Mouse (Mus musculus) brain, embryonic 14.5 days (tissue): ENCODE results near the gene Chic1. TPM values are rescaled to one million over a fixed set of nuclear protein-coding genes. Genes with fewer than 3 reads are reported as not detected.

ENCODE experiments used
- DNase-seq: peaks from one replicate; pipeline ENCODE4 v3.0.0-alpha.2; 2011; ENCODE audit warnings: low read depth
- CTCF ChIP-seq: fragments of 200-500 bp; IDR thresholded peaks from 2 replicates; pipeline ENCODE4 v1.5.1; 2012; ENCODE audit warnings: inconsistent platforms, mild to moderate bottlenecking, moderate library complexity, borderline replicate concordance; ENCODE audit not compliant: insufficient read depth, insufficient read length; ENCODE audit errors: extremely low read depth
- POLR2A ChIP-seq: fragments of 200-500 bp; IDR thresholded peaks from 2 replicates; pipeline ENCODE4 v1.6.1; 2012; ENCODE audit warnings: mild to moderate bottlenecking, inconsistent platforms, borderline replicate concordance; ENCODE audit not compliant: poor library complexity, insufficient read depth, insufficient read length, severe bottlenecking; ENCODE audit errors: extremely low read depth
- polyA plus RNA-seq: library from polyadenylated mRNA; depleted of rRNA; stranded (reverse); fragments of >200 nt; gene quantifications from 2 replicates; pipeline ENCODE4 v1.2.3, GENCODE M21; 2012; rRNA removed

Gene Chic1
- polyA plus RNA-seq = 7.0 and 8.7 TPM in 2 replicates

DNA sequence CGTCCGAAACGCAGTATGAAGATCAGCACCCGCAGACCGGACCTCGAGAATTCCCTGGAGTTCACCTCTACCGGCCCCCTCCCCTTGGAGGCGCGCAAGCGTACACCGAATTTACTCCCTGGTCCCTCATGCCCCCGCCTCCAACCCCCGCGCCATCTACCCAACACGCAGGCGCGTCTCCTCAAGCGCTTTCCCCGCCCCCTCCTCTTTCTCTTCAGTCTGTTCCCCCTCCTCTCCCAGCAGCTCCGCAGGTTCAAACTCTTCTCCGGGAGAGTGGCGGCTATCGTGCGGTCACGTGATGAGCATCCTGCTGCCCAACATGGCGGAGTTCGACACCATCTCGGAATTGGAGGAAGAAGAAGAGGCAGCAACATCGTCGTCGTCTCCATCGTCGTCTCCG, at the start of gene Chic1:
Chic1 (plus strand) TSS at position 190 of the 400 bp plus-strand sequence.
- DNase-seq = peak; percentile 97
- no peak for TF ChIP-seq CTCF
- no peak for TF ChIP-seq POLR2A

DNA sequence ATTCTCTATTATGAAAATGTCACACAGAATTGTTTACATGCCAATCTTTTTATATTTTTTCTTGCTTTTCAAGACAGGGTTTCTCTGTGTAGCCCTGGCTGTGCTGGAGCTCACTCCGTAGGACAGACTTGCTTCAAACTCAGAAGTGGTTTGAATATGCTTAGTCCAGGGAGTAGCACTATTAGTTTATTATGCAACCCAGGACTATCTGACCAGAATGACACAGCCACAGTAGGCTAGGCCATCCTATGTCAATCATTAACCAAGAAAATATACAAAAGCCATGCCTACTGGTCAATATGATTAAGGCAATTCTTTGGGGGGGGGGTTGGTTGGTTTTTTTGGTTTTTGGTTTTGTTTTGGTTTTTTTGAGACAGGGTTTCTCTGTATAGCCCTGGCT, 48.0 kb upstream of the Chic1 start:
- no peak for TF ChIP-seq CTCF
- no peak for TF ChIP-seq POLR2A
- DNase-seq = no peak

DNA sequence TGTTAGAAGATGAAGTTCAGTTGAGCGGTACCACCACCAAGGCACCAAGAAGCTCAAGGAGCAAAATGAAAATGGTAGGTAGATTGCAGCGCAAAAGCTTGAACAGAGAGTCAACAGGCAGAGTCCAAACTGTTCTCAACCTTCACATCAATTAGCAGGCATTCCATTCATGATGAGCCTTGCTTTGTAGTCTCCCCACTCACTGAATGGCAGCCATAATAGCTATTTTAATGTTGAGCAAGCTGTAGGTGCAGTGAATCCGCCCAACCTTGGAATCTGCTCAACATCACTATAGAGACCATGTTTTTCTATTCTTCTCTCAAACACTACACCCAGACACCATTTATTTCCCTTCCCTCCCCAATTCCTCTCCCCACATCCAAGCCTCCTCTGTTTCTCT, 44.6 kb upstream of the Chic1 start:
- DNase-seq = no peak
- no peak for TF ChIP-seq POLR2A
- no peak for TF ChIP-seq CTCF

DNA sequence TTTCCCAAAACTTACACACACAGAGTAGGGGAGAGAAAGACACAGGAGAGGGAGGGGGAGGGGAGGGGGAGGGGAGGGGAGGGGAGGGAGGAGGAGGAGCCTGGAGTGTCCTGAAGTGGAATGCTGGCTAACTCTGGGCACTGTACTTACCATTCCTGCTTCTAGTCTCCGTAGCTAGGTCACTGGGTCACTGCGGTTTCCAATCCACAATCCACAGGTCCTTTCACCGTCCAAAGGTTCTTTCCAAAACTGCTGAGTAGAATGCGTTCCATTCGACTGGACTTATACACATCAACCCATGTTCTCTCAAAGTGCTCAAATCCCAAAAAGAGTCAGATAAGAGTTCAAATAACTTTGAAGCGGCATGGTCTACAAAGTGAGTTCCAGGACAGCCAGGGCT, 42.1 kb upstream of the Chic1 start:
- DNase-seq = no peak
- no peak for TF ChIP-seq POLR2A
- TF ChIP-seq CTCF = no peak

DNA sequence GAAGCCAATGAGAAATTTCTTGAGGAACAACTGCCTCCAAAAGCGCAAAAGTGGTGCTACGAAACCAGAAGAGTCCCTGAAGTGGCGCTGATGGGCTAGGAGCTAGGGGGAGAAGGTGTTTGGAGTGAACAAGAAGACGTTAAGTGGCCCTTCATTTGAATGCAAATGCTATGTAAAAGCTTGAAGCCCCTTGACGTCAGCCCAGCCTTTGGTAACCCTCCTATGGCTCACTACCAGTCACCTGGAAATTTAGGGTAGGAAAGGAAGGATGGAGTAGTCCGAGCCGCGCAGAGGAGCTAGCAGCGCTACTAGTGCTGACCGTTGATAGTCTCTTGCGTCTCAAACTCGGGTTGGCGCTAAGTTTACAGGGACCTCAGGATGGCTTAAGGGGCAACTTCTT, 35.1 kb upstream of the Chic1 start, which contains the start of gene Cdx4:
Cdx4 (plus strand) TSS at position 253 of the 400 bp plus-strand sequence.
- TF ChIP-seq POLR2A (no peak), CTCF (no peak)
- DNase-seq = no peak

DNA sequence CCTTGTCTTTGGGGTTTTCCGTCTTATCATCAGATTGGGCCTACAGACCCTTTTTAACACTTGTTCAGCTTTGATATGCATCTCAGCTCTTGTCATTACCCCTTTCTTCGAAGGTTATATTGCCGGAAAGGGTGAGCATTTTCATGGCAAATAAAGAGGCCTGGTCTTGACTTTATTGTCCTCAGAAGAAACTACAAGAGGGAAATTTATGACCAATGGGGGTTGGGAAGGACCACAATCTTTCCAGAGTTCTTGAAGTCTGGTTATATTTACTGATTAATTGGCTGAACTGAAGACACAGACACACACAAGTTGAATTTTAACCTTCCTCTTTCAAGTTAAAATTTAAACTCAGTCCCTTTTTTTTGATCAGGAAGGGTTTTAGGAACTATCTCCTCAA, 30.4 kb upstream of the Chic1 start:
- no peak for TF ChIP-seq POLR2A
- TF ChIP-seq CTCF = no peak
- no peak for DNase-seq

DNA sequence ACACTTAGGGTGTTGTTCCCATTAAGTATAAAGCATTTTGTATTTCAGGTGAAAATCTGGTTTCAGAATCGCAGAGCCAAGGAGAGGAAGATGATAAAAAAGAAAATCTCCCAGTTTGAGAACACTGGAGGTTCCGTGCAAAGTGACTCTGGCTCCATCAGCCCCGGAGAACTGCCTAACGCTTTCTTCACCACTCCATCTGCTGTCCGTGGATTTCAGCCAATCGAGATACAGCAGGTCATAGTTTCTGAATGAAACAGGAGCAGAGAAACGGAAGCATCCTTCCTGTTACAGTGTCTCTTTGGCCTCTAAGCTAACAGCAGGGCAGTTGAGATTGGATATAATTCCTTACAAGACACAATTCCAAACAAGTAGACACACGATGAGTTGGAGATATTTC, 26.9 kb upstream of the Chic1 start:
- TF ChIP-seq POLR2A (no peak), CTCF (no peak)
- no peak for DNase-seq

DNA sequence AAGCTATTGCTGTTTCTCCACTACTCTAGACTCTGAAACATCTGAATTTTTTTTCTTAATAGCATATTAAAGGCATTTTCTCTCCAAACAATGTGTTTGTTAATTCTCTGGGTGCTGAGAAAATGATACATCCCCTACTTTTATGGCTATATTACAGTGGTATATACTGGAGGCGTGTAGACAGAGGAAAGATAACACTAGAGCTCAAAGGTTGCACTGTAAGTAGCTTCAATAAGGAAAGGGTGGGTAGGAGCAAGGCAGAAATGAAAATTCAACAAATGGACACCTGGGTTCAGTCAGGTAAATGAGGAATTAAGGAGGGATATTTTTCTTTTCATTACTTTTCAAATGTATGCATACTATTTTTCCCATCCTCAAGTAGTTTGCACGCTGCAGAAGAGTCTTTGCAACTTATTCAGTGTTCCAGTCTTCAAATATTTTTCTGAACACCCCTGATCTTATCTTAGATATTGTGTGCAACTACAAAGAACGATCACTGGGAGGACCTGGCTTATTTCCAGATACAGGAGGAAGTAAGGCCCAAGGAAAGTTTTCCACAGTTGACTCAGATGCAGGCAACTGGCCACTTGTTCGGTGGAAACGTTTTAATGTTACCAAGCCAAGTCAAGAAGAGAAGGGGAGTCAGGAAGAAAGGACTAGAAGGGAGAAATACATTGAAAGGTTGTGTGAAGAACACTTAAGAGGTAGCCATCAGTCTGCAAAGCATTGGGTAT, 25.0 kb upstream of the Chic1 start:
- TF ChIP-seq POLR2A = no peak
- TF ChIP-seq CTCF = no peak
- DNase-seq = no peak

DNA sequence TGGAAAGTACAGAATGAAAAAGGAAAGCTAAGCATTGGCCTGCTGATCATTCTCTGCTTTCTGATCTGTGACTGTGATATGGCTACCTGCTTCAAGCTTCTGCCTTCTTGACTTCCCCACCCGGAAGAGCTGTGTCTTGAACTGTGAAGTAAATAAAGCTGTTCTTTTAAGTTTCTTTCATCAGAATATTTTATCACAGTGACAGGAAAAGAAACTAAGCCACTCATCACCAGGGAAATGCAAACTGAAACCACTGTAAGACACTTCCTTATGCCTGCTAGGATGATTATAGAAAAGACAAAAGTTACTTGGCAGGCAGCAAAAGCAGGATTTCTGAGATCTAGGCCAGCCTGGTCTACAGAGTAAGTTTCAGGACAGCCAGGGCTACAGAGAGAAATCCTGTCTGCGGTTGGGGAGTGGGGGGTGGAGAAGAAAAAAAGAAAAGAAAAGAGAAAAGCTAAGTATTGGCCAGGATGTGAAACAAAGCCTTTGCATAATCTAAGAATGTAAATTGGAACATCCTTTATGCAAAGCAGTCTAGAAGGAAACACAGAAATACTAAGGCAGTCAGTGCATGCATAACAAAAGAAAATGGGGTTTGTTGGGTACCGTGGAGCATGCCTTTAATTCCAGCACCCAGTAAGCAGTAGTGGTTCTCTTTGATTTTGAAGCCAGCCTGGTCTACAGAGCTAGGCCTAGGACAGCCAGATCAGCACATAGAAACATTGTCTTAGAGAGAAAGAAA, 14.7 kb upstream of the Chic1 start:
- no peak for TF ChIP-seq CTCF
- no peak for TF ChIP-seq POLR2A
- no peak for DNase-seq

DNA sequence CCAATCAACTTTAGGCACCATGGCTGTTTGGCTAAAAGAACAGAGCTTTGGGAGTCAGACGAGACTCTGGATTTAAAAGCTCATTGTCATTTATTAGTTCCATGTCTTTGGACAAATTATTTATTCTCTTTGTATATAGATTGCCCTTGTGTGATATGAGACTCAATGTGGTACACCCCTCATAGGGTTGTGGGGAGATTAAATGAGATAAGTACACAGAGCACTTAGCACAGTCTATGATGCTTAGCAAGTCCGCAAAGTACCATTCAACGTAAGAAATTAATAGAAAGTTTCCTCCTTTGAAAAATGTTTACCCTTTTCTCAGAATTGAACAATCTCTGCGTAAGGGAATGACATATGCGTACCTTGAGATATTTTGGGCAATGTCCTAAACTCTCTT, 492 bp upstream of the Chic1 start:
- TF ChIP-seq POLR2A (no peak), CTCF (no peak)
- no peak for DNase-seq

DNA sequence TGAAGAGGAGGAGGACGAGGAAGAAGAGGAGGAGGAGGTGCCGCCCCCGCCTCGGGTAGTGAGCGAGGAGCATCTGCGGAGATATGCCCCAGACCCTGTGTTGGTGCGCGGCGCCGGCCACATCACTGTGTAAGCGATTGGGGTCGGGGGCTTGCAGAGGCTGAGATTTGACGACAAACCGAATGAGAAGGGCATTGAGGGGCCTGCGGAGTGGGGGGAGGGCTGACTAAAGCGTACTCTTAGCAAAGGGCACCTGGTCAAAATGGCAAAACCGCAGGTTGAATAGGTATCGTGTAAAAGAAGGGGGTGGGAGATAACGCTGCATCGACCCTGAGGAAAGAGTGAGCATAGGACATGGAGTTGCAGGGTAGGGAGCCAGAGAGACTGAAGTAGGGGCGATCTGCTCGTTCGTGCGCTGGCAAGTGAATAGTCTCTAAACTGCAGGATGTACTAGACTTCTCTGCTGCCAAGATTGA, 523 bp downstream of the Chic1 start:
- peak; percentile 57 for DNase-seq
- TF ChIP-seq CTCF (no peak), POLR2A (no peak)

DNA sequence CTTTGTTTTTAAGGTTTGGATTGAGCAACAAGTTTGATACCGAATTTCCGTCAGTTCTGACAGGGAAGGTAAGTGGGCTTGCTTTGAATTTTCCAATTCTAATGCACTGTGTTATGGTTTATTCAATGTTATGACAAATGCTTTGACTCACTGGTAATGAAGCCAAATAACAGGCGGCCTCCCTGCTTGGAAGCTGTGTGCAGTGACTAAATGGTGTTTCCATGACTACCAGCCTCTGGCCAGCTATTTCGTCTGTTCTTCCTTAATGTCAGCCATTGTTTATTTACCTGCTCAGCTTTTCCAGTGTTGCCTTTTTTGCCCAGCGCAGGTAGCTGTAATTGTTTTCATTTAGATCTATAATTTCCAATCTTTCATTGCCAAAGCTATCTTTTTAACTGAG, 9.9 kb downstream of the Chic1 start:
- no peak for TF ChIP-seq POLR2A
- TF ChIP-seq CTCF = no peak
- DNase-seq = peak; percentile 69

DNA sequence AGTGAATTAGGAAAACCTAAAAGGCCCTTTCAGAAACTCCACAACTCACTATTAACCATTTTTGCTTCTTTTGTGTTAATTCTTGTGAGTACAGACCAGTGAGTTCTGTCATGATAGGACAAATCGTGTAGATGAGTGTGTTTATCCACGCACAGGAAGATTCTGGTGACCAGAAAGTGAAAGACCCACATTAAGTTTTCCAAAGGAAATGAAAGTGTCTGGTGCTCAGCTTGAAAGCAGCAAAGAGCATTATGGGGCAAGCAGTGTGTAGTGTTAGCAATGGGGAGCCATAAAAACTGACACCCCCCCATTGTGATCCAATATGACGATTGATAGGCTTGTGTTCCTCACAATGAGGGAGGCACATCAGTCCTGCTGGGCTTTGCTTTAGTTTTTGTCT, 12.4 kb downstream of the Chic1 start:
- no peak for TF ChIP-seq CTCF
- TF ChIP-seq POLR2A = no peak
- DNase-seq = no peak

DNA sequence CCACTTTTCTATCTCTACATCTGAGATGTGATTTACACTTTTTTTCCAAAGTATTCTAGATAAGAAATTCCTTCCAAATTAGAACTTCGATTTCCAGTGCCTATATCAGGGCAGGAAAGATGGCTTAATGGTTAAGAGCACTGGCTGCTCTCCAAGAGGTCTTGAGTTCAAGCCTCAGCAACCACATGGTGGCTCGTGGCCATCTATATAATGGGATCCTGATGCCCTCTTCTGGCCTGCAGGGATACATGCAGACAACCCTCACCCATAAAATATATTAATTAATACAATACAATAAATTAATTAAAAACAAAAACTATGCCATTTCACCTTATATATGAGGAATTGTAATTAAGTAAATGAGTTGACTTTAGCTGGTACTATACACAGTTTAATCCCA, 14.9 kb downstream of the Chic1 start:
- DNase-seq = peak; percentile 5
- TF ChIP-seq POLR2A = no peak
- TF ChIP-seq CTCF = 0 out of 2 replicates have a peak, but pooled peaks have one; percentile 21

DNA sequence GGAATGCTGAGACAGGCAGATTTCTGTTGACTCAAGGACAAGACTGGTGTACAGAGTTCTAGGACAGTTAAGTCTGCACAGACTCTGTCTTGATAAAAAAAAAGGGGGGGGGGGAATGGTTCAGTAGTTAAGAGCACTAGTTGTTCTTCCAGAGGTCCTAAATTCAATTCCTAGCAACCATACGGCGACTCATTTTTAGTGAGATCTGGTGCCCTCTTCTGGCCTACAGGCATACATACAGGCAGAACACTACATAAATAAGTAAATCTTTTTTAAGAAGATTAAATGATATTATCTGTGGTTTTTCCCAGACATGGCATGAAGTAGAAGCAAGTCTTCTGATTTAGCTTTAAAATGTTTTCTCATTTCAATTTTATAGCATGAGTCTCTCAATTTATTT, 15.4 kb downstream of the Chic1 start:
- TF ChIP-seq POLR2A (no peak), CTCF (peak; percentile 26; the same call in 1 of the 2 replicates)
- peak; percentile 58 for DNase-seq
